Mouse (Mus musculus) thymus, postnatal 4 days (tissue): ENCODE measurements around the gene Patj.
"Not testable (repeated sequence)": the region's sequence is repeated elsewhere in the genome, so short reads cannot be mapped to it uniquely, and the experiment has no call there.

Source experiments
- DNase-seq: peaks from one replicate; pipeline ENCODE4 v3.0.0; 2021

The Patj gene

GRCm38 (mm10) chr4:98667009-98667408 is 271.4 kb downstream of the Patj start:
- DNase-seq: no peak

GRCm38 (mm10) chr4:98677506-98677905 is 281.9 kb downstream of the Patj start:
- DNase-seq: no peak

DNA sequence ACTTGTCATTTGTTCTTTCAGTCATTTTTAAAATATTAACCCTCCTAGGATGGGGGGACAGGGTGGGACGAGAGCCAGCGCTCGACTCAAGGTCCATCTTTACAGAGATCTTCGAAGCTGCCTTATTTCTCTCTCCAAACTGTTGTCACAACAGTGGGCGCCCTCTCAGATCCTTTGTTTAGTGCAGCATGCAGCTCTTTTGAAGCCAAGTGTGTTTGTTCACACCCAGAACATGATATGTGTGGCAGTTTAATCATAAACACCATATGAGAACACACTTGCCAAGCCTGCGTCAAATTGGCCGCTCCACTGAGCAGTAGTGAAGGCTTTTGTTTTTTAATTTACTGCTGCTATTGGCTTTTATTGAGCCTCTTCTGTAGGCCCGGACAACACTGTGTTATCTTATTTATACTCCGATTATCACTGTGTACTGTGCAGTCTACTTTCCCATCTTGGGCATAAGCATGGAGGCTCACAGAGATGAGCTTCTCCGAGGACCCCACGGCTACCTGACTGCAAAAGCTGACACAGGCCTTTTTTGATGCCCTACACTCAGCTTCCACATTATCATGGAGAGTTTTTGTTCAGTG is 291.2 kb downstream of the Patj start:
- DNase-seq: no peak

- no peak for DNase-seq
Observed at GRCm38 (mm10) chr4:98688116-98688515, 292.5 kb downstream of the Patj start.

GRCm38 (mm10) chr4:98688520-98688919 is 292.9 kb downstream of the Patj start:
- DNase-seq: no peak

DNA sequence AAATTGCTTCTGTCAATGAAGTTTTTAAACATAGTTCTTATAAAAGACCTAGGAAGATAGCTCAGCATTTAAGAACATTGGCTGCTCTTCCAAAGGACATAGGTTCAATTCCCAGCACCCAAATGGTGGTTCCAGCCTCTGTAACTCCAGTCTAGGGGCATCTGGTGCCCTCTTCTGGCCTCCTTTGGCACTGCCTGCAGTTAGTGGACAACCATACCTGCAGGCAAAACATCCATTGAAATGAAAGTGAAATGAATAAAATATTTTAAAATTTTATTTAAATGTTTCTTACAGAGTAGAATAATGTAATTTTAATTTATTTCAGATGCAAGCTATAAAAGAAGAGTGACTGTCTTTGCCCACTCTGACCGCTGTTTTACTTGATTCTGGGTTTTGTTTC is 294.4 kb downstream of the Patj start:
- peak; percentile 24 for DNase-seq

DNA sequence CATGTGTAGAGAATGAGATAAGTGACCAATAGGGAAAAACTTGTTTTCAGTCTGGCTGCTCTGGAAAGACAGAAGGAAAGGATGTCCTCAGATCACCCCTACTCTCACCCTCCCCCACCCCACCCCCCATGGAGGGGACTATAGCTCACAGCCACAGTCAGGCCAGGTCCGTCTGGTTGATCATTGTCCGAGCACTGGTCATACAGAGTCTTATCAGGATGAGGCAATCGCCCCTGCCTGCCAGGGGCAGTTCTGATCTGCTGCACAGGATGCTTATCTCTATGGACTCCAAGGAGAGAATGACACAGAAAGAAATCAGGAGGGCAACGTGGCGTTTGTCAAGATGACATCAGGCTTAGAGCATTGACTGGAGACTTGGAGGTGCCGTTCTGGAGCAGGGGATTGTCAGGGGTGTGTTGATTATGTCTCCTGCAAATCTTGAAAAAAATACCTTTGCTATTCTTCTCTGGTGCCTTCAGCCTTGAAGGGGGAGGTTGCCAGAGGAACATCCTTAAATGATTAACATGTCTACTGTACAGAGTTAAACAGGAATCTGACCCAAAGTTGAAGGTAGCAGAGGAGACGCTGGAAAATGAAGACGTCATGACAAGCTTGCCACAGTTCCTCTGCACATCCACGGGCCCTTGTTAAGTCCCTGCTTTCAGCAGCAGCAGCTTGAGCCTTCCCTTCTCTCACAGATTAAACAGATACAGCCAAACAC is 298.0 kb downstream of the Patj start:
- DNase-seq: no peak

DNA sequence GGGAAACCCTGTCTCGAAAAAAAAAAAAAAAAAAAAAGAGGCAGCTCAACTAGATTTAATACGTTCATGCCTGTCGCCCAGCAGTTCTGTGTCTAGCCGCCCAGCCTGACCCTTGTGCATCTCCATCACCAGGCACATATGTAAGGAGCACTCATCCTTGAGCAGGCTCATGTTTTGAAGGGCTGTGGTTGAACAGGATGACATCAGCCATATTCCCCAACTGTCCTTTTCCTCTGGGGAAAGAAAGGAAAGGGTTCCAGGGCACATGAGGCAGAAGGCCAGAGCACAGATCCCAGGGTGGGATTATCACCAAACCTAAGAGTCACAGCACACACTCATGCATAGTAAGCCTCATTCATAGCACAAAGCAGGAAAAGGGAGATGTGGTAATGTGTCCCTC is 302.3 kb downstream of the Patj start:
- no peak for DNase-seq

GRCm38 (mm10) chr4:98698921-98699320 is 303.3 kb downstream of the Patj start:
- DNase-seq: no peak

- no peak for DNase-seq
Observed at GRCm38 (mm10) chr4:98700156-98700555, 304.6 kb downstream of the Patj start.

DNA sequence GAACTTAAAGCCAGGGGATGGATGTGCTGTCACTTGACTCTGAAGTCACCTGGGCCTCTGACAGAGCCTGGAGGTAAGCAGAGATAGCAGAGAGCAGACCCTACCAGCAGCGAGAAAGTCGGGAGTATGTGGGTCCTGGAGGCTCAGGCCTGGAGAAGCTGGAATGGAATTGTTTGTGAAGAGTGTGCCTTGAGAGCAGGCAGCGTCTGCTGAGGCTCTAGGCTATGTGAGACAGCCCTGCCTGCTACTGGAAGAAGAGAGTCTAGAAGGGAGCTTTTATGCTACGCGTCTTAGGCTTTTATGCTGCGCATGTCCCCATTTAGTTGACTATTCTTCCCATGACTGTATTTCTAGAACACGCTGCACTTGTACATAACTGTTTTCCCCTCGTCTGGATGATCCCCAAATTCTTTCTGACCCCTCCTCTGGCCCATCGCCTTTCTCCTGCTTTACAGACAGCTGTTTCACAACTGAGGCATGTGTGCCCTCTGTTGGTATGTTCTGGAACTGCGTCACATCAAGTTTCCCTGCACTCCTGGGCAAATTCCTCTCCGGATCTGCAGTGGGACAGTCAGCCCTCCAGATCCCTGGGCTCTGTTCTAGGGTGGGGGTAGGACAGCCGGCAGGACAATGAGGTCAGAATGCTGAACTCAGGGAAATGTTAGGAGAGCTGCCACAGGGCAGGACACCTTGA is 306.8 kb downstream of the Patj start:
- peak; percentile 68 for DNase-seq

- DNase-seq: no peak
Observed at GRCm38 (mm10) chr4:98710891-98711290, 315.3 kb downstream of the Patj start.

DNA sequence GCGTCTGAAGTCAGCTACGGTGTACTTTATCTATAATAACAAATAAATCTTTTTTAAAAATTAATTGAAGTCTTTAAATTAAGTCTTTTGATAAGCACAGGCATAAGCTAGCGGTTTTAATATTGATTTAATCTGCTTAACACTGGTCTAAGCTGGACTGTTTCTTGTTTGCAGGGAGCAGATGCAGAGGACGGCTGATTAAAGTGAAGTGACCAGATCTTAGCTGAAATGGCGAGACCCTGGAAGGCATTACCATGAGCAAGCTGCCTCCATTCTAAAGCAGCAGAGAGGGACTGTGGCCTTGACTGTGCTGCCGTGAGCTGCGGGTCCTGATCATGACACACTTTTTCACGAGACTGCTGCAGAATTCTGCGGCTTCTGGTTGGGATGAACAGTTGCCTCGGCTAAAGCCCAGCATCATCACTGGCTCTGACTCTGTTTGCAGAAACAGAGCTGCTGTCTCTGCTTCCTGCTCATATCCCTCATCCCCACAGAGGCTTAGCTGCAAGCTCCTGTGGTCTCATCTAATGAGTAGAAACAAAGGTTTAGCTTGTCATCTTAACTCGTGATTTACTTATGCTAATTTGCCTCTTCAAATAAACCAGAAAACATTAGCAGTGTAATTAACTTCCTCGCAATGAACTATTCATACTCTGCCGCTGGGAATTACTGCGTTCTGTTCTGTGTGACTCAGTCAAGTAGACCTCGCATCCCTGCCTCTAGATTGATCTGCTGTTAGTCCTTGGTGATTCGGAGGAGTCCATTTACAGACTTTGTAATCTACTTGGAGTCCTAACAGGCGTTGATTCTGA is 322.4 kb downstream of the Patj start:
- no peak for DNase-seq

DNA sequence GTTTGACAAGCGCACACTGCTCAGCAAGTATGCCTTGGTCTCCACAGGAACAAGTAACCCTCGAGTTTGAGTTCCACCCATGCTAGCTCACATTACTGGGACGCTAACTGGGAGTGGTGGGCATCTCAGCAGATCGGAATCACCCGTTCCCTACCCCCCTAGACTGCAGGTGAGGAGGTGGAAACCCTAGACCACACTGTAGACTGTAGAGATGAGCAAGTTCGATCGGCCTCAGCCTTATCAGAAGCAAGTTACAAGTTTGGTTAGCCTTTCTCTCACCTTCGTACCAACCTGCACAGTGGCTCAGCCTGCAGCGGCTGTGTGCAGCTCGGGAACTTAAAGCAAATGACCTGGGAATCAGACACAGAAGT is 322.9 kb downstream of the Patj start:
- DNase-seq: no peak

DNA sequence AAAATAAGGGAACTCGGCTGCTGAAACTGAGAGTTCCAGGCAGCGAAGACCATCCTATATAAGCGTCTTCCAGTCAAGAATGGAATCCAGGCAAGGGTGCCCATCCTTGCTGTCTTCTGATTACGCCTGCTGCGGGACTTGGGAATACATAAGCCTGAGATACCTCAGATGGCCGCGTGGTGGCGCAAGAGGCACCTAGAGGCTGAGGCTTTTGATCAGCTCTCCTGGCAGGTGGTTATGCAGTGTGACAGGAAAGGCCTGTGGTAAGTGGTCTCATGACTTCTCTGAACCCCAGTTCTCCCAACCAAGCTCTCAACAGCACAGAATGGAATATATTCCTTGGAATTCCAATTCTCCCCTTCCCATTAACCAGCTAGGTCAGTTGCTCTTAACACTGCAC is 326.9 kb downstream of the Patj start:
- DNase-seq: peak; percentile 83

DNA sequence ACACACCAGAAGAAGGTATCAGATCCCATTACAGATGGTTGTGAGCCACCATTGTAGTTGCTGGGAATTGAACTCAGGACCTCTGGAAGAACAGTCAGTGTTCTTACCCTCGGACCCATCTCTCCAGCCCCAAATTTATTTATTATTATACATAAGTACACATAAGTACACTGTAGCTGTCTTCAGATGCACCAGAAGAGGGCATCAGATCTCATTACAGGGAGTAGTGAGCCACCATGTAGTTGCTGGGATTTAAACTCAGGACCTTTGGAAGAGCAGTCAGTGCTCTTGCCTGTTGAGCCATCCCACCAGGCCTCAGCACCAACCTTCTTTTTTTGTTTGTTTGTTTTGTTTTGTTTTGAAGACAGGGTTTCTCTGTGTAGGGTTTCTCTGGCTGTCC is 329.1 kb downstream of the Patj start:
- DNase-seq: not testable (repeated sequence)

DNA sequence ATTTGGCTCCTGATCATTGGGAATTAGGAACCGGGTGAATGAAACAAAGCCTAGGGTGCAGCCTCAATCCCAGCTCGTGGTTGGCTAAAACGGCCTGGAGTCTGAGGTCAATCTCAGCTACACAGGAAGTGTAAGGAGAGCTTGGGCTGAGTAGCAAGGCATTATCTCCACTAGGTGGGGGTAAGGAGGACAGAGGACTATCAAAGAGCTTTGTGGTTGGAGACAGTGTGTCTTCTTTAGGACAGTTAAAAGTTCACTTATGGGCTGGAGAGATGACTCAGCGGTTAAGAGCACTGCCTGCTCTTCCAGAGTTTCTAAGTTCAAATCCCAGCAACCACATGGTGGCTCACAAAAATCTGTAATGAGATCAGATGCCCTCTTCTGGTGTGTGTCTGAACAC is 329.9 kb downstream of the Patj start:
- no peak for DNase-seq

GRCm38 (mm10) chr4:98726590-98727237 is 331.1 kb downstream of the Patj start, which contains the start of gene L1td1:
TSS of gene L1td1 (plus strand) at chr4:98726734.
- no peak for DNase-seq

GRCm38 (mm10) chr4:98727295-98727958 is 331.8 kb downstream of the Patj start:
- DNase-seq: no peak

- DNase-seq: no peak
Observed at GRCm38 (mm10) chr4:98727959-98728347, 332.4 kb downstream of the Patj start.

DNA sequence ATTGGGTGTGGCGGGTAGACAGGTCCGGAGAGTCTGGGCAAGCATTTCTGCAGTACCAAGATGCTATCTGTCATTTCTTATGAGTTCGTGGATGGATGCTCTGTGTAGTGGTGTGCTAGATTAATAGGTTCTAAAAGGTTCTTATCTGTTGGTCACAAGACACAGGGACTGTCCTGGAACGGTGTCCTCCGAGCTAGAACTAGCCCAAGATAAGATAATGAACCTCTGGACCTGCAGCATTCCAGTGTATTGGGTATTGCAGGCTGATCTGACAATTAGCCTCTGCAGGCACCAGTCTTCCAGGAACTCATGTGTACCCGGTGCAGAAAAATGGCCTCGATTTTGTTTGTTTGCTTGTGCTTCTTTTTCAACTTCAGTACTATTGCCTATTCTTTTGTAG is 333.1 kb downstream of the Patj start:
- DNase-seq: no peak

DNA sequence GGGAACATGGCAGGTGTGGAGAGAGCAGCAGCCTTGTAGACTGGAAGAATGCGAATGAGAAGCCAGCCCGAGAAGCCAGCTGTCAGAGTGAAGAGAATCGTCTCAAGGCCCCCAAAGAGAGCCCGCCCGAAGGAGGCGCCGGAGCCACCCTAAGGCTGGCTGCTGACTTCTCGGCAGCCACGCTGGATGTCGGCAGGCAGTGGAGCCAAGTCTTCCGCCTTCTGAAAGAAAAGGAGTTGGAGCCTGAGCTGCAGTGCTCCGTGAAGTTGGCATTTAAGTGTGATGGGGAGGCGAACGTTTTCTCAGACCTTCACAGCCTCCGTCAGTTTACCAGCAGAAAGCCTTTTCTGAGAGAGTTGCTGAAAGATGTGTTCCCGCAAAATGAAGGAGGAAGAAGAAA is 338.1 kb downstream of the Patj start:
- DNase-seq: no peak
